Mouse (Mus musculus): Measurements from ENCODE around the gene Edc3. TPM values are rescaled to one million over a fixed set of nuclear protein-coding genes. Genes with fewer than 3 reads are reported as not detected.

The Edc3 gene
- total and polyA plus RNA-seq, 2 experiments from 2014 or later = 3.7 to 10.6 TPM

- Histone ChIP-seq H3K4me3 (ENCODE audit: low read depth, low read length) (no peak overlapping the region), H3K9me3 (replicated peaks; ENCODE audit: control insufficient read depth, low read length) (no peaks in the 10 kb centered on the region), H3K9ac (replicated peaks; ENCODE audit: low read depth, low read length) (no peak overlapping the region), H3K4me1 (ENCODE audit: control insufficient read depth, insufficient read depth) (no peaks in the 10 kb centered on the region), H3K27ac (ENCODE audit: low read depth) (no peak overlapping the region), H3K36me3 (replicated peaks; ENCODE audit: control insufficient read depth, insufficient read depth, low read length) (no peaks in the 10 kb centered on the region), H3K27me3 (ENCODE audit: control insufficient read depth, insufficient read depth, low read length) (no peaks in the 10 kb centered on the region), H3K4me2 (ENCODE audit: low read depth, low read length) (no peak overlapping the region)
- TF ChIP-seq EP300 (IDR thresholded peaks at IDR 0.05; ENCODE audit: low read depth) = no peak
- ATAC-seq (ENCODE audit: insufficient read depth, low read depth) (no peak), DNase-seq (ENCODE audit: low spot score) (no peak)
- WGBS = 34% methylated on average over 7 of the region's 7 CpGs
Observed at GRCm38 (mm10) chr9:57664616-57665015, 43.7 kb upstream of the Edc3 start.

- H3K4me2 ChIP-seq (ENCODE audit: low read depth, low read length) = no peak overlapping the region
- TF ChIP-seq EP300 (IDR thresholded peaks at IDR 0.05; ENCODE audit: low read depth) (no peak), CTCF (IDR thresholded peaks at IDR 0.05; ENCODE audit: low read depth) (no peak)
- no peaks in the 10 kb centered on the region for H3K4me1 ChIP-seq (ENCODE audit: control insufficient read depth, insufficient read depth)
- ATAC-seq (ENCODE audit: insufficient read depth, low read depth) (no peak), DNase-seq (ENCODE audit: low spot score) (no peak)
- no peaks in the 10 kb centered on the region for H3K9me3 ChIP-seq (replicated peaks; ENCODE audit: control insufficient read depth, low read length)
- H3K4me3 ChIP-seq (ENCODE audit: low read depth, low read length) = no peak overlapping the region
- no peaks in the 10 kb centered on the region for H3K36me3 ChIP-seq (replicated peaks; ENCODE audit: control insufficient read depth, insufficient read depth, low read length)
- no peaks in the 10 kb centered on the region for H3K27me3 ChIP-seq (ENCODE audit: control insufficient read depth, insufficient read depth, low read length)
- 79% methylated on average over 8 of the region's 8 CpGs for WGBS
- H3K27ac ChIP-seq (ENCODE audit: low read depth) = no peak overlapping the region
- H3K9ac ChIP-seq (replicated peaks; ENCODE audit: low read depth, low read length) = no peak overlapping the region
Observed at GRCm38 (mm10) chr9:57666536-57666935, 41.8 kb upstream of the Edc3 start.

DNA sequence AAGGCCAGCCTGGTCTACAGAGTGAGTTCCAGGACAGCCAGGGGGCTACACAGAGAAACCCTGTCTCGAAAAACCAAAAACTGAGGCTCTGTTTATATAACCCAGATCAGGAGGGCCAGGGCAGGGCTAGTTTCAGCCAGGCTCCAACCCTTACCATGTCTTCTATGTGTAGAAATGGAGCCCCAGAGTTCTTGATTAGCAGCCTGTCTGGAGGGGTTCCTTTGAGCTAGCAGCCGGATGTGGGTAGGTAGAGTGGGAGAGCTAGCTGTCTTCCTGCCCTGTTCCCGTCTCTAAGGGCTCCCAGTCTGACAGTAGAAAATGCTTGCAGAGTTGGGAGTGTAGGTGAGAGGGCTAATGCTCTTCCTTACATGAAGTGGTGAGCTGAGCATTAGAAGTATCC lies 41.2 kb upstream of the Edc3 start:
- H3K36me3 ChIP-seq (replicated peaks; ENCODE audit: control insufficient read depth, insufficient read depth, low read length) = no peaks in the 10 kb centered on the region
- WGBS = 54% methylated on average over 3 of the region's 3 CpGs
- H3K4me2 ChIP-seq (ENCODE audit: low read depth, low read length) = no peak overlapping the region
- H3K27ac ChIP-seq (ENCODE audit: low read depth) = no peak overlapping the region
- no peak for ATAC-seq (ENCODE audit: insufficient read depth, low read depth)
- no peak for DNase-seq (ENCODE audit: low spot score)
- H3K4me3 ChIP-seq (ENCODE audit: low read depth, low read length) = no peak overlapping the region
- H3K4me1 ChIP-seq (ENCODE audit: control insufficient read depth, insufficient read depth) = no peaks in the 10 kb centered on the region
- no peaks in the 10 kb centered on the region for H3K9me3 ChIP-seq (replicated peaks; ENCODE audit: control insufficient read depth, low read length)
- no peak overlapping the region for H3K9ac ChIP-seq (replicated peaks; ENCODE audit: low read depth, low read length)
- TF ChIP-seq CTCF (IDR thresholded peaks at IDR 0.05; ENCODE audit: low read depth) (no peak), EP300 (IDR thresholded peaks at IDR 0.05; ENCODE audit: low read depth) (no peak)
- H3K27me3 ChIP-seq (ENCODE audit: control insufficient read depth, insufficient read depth, low read length) = no peaks in the 10 kb centered on the region

- H3K4me2 ChIP-seq (ENCODE audit: low read depth, low read length) = no peak overlapping the region
- no peak for DNase-seq (ENCODE audit: low spot score)
- ATAC-seq (ENCODE audit: insufficient read depth, low read depth) = no peak
- 62% methylated on average over 11 of the region's 11 CpGs for WGBS
- H3K36me3 ChIP-seq (replicated peaks; ENCODE audit: control insufficient read depth, insufficient read depth, low read length) = no peaks in the 10 kb centered on the region
- H3K9me3 ChIP-seq (replicated peaks; ENCODE audit: control insufficient read depth, low read length) = no peaks in the 10 kb centered on the region
- H3K27me3 ChIP-seq (ENCODE audit: control insufficient read depth, insufficient read depth, low read length) = no peaks in the 10 kb centered on the region
- no peak overlapping the region for H3K4me3 ChIP-seq (ENCODE audit: low read depth, low read length)
- TF ChIP-seq CTCF (IDR thresholded peaks at IDR 0.05; ENCODE audit: low read depth) (no peak), EP300 (IDR thresholded peaks at IDR 0.05; ENCODE audit: low read depth) (no peak)
- no peak overlapping the region for H3K9ac ChIP-seq (replicated peaks; ENCODE audit: low read depth, low read length)
- H3K4me1 ChIP-seq (ENCODE audit: control insufficient read depth, insufficient read depth) = no peaks in the 10 kb centered on the region
- H3K27ac ChIP-seq (ENCODE audit: low read depth) = no peak overlapping the region
Observed at GRCm38 (mm10) chr9:57667817-57668216, 40.5 kb upstream of the Edc3 start.

GRCm38 (mm10) chr9:57668277-57668676 lies 40.1 kb upstream of the Edc3 start:
- H3K9me3 ChIP-seq (replicated peaks; ENCODE audit: control insufficient read depth, low read length) = no peaks in the 10 kb centered on the region
- H3K4me2 ChIP-seq (ENCODE audit: low read depth, low read length) = no peak overlapping the region
- DNase-seq (ENCODE audit: low spot score) (no peak), ATAC-seq (ENCODE audit: insufficient read depth, low read depth) (no peak)
- 36% methylated on average over 1 of the region's 1 CpGs for WGBS
- H3K4me3 ChIP-seq (ENCODE audit: low read depth, low read length) = no peak overlapping the region
- TF ChIP-seq CTCF (IDR thresholded peaks at IDR 0.05; ENCODE audit: low read depth) = no peak
- TF ChIP-seq EP300 (IDR thresholded peaks at IDR 0.05; ENCODE audit: low read depth) = no peak
- no peaks in the 10 kb centered on the region for H3K36me3 ChIP-seq (replicated peaks; ENCODE audit: control insufficient read depth, insufficient read depth, low read length)
- no peak overlapping the region for H3K9ac ChIP-seq (replicated peaks; ENCODE audit: low read depth, low read length)
- H3K27ac ChIP-seq (ENCODE audit: low read depth) = no peak overlapping the region
- H3K27me3 ChIP-seq (ENCODE audit: control insufficient read depth, insufficient read depth, low read length) = no peaks in the 10 kb centered on the region
- H3K4me1 ChIP-seq (ENCODE audit: control insufficient read depth, insufficient read depth) = no peaks in the 10 kb centered on the region

DNA sequence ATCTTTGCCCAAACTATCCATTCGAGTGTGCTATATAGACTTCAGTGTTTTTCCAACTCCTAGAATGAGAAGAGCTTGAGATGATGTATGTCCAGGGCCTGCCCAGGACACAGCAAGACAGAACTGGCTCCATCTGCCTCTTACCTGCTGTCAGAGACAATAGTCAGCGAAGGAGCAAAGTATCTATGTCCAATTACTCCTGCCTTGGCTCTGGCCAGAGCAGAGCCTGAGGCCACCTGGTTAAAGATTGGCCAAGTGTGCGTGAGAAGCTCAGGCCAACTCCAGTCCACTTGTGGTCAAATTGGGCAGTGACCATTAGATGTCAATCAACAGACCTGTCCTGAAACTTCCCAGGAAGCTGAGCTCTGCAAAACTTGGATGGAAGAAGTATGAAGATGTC lies 38.8 kb upstream of the Edc3 start:
- no peak overlapping the region for H3K4me2 ChIP-seq (ENCODE audit: low read depth, low read length)
- ATAC-seq (ENCODE audit: insufficient read depth, low read depth) = no peak
- WGBS = 80% methylated on average over 3 of the region's 3 CpGs

More for the DNA sequence above, 38.8 kb upstream of the Edc3 start:
- H3K4me1 ChIP-seq (ENCODE audit: control insufficient read depth, insufficient read depth) = no peaks in the 10 kb centered on the region
- no peak overlapping the region for H3K27ac ChIP-seq (ENCODE audit: low read depth)
- no peaks in the 10 kb centered on the region for H3K9me3 ChIP-seq (replicated peaks; ENCODE audit: control insufficient read depth, low read length)
- TF ChIP-seq EP300 (IDR thresholded peaks at IDR 0.05; ENCODE audit: low read depth) (no peak), CTCF (IDR thresholded peaks at IDR 0.05; ENCODE audit: low read depth) (no peak)
- no peaks in the 10 kb centered on the region for H3K27me3 ChIP-seq (ENCODE audit: control insufficient read depth, insufficient read depth, low read length)
- no peak for DNase-seq (ENCODE audit: low spot score)
- H3K36me3 ChIP-seq (replicated peaks; ENCODE audit: control insufficient read depth, insufficient read depth, low read length) = no peaks in the 10 kb centered on the region
- no peak overlapping the region for H3K4me3 ChIP-seq (ENCODE audit: low read depth, low read length)
- H3K9ac ChIP-seq (replicated peaks; ENCODE audit: low read depth, low read length) = no peak overlapping the region

Data from heart, postnatal 0 days (tissue).